Mouse (Mus musculus): Measurements from ENCODE around the gene Pkp4.

Pkp4 gene

DNA sequence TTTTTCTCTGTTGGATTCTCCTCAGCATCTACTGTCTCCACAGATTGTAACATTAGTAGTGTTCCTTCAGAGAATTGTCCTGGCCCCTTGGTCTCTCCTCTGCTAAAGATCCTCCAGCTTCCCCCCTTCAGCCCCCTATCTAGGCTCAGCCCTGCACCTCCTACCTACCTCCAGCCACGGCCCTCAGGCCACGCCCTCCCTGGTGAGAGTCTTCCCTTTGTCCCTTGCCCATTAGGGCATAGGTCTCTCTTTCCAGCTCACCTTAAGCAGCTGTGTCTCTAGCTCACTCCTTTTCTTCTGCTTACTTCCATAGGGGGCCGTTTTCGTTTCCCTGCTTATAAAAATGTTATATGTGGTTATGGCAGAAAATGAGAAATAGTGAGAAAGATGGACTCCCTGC is 22.9 kb downstream of the Pkp4 start:
- no peak for DNase-seq (ENCODE audit: extremely low read depth, insufficient read length, low spot score)

DNA sequence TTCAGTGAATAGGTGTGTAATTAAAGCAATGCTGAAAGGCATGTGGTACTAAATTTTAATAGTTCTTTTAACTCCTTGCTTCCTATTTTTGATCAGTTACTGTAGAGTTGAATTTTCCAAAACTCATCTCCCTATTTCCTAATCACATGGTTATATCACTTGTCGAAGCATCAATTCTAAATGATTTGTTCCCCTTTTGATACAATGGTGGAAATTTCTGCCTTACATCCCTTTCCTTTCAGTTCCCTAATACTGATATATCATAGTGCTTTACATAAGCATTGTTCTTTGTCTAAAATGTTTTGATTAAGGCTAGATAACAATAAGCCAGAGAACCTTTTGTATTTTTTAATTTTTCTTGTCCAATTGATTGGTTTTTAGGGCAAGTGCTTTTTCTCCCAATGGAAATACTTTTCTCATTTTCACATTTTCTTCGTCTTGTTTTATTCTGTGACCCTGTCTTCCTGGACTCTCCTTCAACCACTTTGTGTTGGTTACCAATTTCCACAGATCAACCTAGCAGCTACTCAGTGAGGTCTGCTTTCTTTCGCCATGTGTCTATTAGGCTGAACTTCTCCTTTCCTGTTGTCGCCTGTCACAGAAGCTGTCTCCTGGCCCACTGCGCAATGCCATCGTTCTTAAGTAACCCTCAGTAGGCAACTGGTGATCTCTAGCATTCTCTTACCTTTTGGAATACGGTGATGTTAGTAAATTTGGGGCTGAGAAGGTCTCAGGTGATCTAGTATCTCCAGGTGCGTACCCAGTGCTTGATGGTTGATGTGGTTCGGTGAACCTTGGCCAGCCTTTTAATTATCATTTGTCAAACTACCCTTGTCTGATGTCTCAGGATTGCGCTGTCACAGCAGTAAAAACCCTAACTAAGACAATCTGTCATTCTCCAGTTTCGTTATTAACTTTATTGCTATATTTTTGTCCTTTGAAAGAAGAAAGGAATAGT is 23.7 kb downstream of the Pkp4 start:
- no peak for DNase-seq (ENCODE audit: extremely low read depth, insufficient read length, low spot score)

DNA sequence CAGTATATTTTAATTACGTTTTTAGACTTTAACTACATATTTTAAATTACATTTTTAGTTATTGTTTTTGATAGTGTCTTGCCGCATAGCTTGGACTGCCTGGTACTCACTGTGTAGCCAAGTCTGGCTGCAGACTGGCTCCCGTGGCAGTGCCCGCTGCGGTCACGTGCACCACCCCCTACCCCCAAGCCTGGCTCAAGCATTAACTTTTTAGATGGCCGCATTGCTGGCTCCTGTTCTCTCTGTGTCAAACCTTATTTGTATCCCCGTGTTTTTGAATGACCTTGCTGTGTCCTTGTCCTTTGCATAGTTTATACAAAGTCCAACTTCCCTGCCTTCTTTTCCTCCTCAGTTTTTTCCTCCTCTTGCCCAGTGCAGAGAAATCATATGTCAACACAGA is 25.5 kb downstream of the Pkp4 start:
- no peak for DNase-seq (ENCODE audit: extremely low read depth, insufficient read length, low spot score)

DNA sequence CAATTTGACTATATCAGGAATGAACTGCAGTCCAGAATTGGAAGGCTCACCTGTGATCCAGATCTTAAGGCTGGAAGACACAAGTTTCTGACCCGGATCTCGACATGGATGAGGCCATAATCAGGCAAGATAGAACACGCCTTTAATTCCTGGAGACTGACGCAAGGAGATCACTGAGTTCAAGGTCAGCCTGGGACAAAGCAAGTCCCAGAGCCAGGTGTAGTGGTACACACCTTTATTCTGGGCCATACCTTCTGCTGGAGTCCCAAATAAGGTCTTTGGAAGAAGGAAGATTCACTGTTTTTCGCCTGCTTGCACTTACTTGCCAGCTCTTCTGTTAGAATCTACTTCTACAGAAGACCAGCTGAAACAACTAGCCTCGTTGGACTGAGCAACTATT is 26.3 kb downstream of the Pkp4 start:
- DNase-seq (ENCODE audit: extremely low read depth, insufficient read length, low spot score): no peak

DNA sequence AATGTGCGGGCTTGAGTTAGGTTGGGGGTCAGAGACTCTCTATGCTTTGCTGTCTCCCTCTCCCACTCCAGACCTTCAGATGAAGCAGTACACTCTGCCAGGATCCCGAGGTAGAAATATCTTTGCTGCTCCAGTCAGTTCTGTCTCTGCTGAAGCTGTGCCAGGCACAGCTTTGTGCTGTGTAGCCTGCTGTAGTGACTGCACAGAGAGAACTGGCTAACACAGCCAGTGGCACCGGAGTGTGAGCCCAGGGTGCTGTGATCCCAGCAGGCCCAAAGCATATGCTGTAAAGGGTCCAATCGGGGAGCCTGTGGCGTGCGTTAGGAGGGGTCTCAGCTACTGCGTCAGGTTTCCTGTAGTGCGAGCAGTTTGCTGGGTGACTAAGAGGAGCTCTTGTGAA is 27.7 kb downstream of the Pkp4 start:
- no peak for DNase-seq (ENCODE audit: extremely low read depth, insufficient read length, low spot score)

DNA sequence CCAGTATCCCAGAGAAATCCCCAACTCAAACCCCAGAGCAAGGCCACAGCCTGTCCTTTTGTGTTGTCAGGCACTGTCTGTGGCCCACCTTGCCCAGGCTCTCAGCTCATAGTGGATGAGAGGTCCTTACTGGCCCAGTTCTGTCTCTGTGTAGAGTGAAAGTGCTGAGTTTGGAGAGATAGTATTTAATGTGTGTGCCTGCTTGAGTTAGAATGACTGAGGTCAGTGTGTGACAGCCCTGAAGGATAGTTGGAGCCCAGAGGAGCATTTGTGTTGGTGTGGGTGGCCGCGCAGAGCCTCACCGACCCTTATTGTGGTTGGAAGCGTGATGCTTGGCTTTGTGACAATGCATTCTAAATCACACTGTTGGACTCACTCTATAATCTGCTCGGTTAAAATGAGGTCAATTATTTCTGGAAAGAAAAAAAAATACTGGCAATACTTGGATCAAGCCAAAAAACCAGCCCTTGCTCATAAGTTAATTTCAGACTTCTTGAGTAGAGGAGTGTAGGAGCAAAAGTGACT is 29.1 kb downstream of the Pkp4 start:
- DNase-seq (ENCODE audit: extremely low read depth, insufficient read length, low spot score): no peak

DNA sequence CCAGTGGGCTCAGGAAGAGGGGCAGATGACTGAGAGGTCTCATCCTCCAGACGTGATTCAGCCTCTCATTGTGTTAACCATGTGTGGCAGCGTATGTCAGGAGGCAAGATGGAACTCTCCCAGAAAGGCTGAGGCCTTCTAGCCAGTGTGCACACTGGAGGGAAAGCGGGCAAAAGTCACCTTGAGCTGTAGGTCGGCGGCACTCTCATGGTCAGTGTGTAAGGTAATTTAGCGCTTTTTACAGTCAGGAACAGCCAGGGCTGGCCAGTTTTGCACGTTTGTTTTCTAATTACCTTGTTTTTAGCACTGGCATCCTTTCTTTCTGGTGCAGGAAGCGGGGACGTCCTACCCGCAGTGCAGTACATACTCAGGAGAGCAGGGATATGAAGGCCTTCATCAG is 29.5 kb downstream of the Pkp4 start:
- no peak for DNase-seq (ENCODE audit: extremely low read depth, insufficient read length, low spot score)

DNA sequence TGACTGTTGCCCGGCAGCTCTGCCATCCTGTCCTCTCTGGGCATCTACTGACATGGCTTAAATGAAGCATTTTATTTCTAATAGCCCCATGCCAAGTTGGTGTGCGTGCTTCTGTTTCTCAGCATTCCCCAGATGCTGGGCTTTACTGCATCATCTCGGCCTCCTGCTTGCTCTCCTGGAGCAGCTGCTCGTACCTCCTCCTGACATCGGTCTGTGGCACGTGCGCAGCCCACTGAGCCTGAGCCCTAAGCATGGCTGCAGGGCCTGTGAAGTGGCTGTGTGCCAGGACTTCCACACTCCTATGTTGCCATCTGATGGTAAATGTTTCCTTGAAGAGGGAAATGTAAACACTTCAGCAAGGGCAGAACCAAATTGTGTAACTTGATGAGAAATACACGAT is 30.8 kb downstream of the Pkp4 start:
- no peak for DNase-seq (ENCODE audit: extremely low read depth, insufficient read length, low spot score)

DNA sequence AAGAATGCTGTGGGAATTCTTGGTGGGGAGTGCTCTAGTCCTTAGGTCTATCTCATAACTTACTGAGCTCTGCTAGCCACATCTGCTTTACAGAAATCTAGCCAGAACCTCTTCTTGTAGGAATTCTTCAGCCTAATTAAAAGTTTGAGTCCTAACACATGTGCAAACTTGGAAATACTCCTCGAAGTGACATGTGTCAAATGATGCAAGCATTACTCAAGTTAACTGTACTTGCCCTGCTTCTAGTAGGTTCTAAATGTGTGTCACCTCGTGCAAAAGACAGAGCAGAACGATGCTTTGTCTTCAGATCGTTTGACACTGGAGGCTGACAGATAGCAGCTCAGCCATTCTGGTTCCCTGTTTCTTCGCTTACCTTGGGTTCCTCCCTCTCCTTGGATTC is 32.5 kb downstream of the Pkp4 start:
- no peak for DNase-seq (ENCODE audit: extremely low read depth, insufficient read length, low spot score)

DNA sequence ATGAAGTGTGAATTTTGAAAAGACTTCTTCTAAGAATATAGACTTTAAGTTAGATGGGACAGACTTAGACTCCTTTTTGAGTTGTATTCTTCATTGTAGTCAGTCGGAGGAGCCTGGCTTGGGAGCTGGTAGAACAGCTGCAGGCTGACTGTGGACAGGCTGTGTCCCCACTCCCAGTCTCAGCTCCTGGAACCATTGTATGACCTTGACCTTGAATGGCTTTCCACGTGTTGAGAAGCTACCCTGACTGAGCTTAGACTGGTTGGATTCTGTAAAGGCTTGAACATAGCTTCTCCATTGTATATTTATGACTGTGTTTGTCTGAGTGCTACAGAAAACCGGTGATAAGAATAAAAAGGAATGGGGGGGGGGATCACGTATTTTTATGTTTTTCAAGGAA is 36.5 kb downstream of the Pkp4 start:
- no peak for DNase-seq (ENCODE audit: extremely low read depth, insufficient read length, low spot score)

DNA sequence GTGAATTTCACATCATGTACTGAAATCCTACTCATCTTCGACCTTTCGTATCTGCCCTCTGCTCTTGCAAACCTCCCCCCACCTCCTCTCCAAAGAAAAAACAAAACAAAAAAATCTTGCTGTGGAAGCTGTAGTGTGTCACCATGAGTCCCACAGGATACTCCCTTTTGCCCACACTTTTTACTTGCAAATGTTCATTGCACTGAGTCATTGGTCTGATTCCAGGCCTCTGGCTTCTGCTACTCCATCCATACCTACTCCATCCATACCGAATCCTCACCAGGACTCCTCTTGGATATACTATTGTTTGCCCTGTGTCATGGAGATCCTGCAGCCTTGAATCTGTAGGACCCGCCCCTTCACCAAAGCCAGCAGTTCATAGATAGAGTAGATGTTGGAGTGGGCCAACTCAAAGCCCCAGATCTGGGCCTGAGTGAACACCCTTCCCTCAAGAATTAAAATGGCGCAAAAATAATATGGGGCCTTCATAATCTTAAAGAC is 38.9 kb downstream of the Pkp4 start:
- DNase-seq (ENCODE audit: extremely low read depth, insufficient read length, low spot score): no peak

DNA sequence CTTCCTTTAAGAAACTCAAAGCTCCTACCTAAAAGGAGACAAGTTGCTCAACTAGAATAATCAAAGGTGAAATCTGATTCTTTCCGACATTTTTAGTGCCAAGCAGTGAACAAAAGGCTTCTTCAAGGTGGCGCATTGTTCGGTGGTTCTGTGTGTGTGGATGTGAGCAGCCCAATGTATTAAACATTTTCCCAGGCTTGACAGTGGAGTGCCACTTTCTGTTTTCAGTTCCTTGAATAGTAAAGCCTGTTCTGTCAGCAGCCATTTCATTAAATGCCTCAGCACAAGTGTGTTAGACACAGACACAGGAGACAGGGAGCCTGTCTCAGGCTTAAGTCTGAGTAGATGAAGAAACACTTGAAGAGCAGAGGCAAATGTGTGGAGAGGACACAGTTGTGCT is 39.9 kb downstream of the Pkp4 start:
- DNase-seq (ENCODE audit: extremely low read depth, insufficient read length, low spot score): no peak

DNA sequence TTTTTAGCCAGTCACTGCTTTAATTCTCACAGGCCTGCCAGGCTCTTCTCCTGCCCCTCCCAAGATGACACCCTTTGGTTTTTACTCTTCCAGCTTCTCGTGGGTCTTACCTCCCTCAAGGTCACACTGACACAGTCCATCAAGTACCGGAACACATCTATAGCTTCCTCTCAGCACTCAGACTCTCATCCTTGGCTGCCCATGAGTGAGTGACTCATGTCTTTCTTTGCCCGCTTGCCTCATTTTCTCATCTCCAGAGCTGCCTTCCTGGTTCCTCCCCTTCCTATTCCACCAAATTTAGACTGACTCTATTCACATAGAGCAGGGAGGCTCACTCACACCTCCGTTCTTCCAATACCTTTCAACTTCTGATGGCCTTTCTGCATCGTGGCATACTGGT is 42.3 kb downstream of the Pkp4 start:
- peak; percentile 13 for DNase-seq (ENCODE audit: extremely low read depth, insufficient read length, low spot score)

DNA sequence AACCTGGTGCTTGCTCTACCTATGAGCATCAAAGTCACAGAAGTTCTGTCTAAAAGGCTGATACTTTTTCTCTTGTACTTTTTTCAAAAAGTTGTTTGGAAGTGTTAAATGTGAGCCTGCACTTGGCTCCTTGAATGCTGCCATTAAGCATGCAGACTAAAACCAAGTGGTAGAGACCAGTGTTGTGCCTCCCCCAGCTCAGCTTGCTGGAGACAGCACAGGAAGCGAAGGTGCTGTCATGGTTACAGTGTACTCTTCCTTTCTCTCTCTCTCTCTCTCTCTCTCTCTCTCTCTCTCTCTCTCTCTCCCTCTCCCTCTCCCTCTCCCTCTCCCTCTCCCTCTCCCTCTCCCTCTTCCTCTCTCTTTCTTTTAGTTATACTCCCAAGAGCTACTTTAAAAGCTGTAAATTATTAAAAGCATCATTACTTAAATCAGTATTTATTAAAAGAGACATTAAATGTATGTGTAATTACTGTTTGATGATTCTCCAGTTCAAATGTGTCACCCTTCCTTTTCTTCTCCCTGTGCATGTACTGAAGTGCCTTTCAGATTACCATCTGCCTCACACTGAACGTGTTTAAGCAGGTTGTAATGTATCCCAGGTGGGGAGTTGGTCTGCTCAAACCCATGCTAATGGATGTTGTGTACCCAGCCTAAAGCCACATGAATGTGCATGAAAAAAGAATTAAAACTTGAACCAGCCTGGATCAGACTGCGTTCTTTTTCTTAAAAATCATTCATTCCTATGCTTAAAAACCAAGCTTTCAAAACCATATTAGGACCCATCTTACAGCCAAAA is 43.2 kb downstream of the Pkp4 start:
- DNase-seq (ENCODE audit: extremely low read depth, insufficient read length, low spot score): no peak

DNA sequence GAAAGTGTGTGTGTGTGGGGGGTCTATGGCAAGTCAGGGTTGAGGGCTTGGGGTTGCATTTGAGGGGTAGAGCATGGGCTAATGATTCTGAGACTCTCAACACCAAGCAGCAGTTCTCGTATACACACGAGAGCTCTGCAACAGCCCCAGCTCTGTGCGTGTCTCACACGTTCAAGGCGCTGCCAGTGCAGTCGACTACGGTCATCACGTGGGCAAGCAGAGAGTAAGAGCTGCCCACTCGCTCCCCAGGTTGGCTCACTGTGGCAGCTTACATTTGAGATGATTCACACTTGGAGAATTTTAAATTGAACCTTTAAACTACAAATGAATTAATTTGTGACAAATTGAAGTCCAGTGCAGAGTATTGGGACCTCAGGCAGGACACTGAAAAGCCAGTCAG is 44.4 kb downstream of the Pkp4 start:
- no peak for DNase-seq (ENCODE audit: extremely low read depth, insufficient read length, low spot score)

DNA sequence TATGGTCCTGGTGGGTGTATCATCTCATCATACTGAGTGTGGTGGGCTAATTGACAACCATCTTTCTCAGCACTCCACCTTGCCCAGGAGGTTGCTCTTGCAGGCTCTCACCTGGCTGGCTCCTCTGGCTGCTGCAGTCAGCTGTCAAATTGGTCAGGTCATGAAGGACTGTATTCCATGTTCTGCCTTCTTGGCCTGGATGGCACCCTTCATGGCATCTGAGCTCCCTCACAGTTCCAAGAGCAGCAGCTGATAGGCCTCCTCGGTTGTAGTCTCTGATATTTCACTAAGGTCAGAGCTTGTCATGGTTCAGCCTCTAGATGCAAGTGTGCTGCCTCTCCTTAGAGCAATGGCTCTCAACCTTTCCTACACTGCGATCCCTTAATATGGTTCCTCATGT is 45.5 kb downstream of the Pkp4 start:
- no peak for DNase-seq (ENCODE audit: extremely low read depth, insufficient read length, low spot score)

DNA sequence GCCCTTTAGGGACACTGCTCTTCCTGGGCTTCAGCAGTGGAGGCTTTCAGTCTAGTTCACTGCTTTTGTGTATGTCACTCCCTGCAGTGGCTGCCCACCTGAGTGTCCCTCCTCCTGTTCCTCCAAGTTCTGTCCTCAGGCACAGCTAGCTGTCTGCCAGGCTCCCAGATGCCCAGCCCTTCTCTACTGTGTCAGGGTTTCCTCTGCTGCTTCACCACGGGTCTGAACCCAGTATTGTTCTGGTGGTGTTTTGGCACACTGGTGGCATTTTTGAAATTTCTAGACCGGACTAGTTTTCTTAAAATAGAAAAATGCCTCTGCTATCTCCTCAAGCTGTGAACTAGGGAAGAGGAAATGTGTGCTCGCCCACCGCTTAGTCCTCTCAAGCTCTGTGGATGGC is 46.6 kb downstream of the Pkp4 start:
- no peak for DNase-seq (ENCODE audit: extremely low read depth, insufficient read length, low spot score)

DNA sequence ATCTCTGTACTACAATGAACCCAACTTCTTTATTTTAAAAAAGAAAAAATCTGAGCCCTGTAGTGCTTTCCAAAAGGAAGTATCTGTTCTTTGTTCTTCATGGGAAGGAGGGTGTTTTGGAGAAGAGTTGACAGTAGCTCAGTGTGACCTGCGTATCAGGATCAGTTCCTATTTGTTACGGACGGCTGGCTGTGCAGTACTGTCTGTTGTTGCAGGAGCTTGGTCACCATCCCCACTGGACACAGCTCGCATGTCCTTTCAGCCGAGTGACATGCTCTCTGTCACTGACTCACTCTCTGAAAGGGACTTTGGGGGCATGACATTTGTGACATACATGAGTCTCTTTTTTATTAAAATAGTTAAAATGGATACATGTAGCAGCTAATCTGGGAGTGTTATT is 47.1 kb downstream of the Pkp4 start:
- no peak for DNase-seq (ENCODE audit: extremely low read depth, insufficient read length, low spot score)

DNA sequence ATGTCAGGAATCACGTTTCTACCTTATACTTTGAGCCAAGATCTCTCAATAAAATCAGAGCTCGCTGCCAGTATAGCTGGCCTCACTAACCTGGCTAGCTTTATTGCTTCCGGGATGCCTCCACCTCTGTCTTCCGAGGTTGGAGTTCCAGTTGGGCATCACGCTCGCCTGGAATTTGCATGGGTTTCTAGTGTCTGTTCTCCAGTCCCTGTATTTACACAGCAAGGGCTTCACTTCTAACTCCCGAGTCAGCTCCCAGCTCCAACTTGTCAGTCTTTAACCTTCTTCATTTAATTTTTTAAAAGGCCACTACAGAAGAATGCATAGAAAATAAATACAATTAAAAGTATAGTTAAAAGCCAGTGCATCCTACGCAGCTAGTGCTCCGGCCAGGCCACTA is 47.6 kb downstream of the Pkp4 start:
- no peak for DNase-seq (ENCODE audit: extremely low read depth, insufficient read length, low spot score)

DNA sequence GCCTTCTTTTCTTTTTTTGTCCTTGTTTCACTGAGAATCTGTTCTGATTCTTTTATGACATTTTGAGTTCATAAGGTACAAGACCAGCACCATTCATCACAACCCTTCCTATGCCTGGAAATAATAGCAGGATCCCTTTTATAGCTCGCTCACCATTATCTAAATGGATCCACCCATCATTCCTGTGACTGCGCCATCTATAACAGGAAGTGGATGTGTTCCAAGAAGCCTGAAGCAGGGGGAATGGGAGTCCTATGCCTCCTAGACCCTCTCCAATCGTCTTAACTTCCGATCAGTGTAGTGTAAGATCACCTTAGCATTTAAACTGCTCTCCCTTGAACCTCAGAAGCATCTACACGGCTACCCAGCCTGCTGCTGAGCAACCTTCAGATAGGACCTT is 50.4 kb downstream of the Pkp4 start:
- no peak for DNase-seq (ENCODE audit: extremely low read depth, insufficient read length, low spot score)

DNA sequence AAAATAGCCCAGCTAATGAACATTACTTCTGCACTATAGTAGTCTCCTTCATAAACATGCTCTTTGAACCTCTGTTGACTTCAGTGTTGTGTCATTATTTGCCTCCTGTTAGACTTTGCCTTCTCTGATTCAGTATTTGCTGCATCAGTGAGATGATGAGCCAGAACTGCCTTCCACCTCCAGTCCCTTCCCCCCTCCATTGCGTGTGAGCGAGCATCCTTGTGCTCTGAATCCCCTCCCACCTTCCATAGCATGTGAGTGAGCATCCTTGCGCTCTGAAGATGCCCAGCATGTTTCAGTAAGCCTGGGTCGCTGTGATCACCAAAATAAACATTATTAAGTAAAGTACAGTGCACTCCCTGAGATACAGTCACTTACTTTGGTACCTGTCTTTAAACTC is 51.8 kb downstream of the Pkp4 start:
- DNase-seq (ENCODE audit: extremely low read depth, insufficient read length, low spot score): no peak

DNA sequence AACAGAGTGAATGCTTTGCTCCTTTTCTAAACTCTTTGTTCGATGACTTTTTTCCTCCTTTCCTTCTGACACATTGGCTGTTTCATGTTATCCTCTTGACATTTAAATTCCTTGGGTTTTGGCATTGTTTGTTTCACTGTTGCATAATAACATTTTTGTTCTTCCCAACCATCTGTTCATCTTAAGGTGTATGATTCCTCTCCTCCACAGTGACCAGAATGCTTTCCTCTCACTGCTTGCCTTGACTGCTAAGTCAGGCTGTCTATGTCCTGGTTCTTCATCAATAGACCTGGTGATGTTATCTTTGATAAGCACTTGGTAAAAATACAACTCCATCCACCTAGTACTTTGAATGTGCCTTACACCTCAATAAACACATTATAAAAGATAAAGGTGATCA is 52.2 kb downstream of the Pkp4 start:
- no peak for DNase-seq (ENCODE audit: extremely low read depth, insufficient read length, low spot score)
